Mouse (Mus musculus) frontal cortex, postnatal 10 days (tissue): Measurements from ENCODE around the gene H2-Aa.

Source experiments
- DNase-seq, 2 experiments: peaks; one replicate each; pipeline ENCODE4 v3.0.0; 2022; ENCODE audit warnings: low spot score in 2 of 2, mixed read lengths in 1 of 2

The H2-Aa gene

GRCm38 (mm10) chr17:34300071-34300470, 12.4 kb upstream of the H2-Aa start:
- no peak for DNase-seq

DNA sequence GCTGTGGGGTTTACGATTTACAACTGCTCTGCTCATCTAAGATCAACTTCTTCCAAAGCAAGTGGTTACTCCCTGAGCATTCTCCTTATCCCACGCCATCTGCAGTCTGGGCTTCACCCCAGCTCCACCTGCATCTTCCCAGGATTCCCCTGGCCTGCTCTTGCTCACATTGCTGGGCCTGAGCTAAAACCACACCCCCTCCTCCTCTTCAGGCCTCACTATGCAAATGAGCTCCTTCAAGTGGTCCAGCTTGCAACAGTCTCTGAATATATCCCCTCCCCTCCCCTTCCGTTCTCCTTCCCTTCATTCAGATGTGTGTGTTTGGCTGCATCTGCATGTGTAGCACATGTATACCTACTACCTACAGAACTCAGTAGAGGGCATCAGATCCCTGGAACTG, 11.7 kb upstream of the H2-Aa start:
- no peak for DNase-seq

GRCm38 (mm10) chr17:34295891-34296794, 8.5 kb upstream of the H2-Aa start:
- DNase-seq: no peak

GRCm38 (mm10) chr17:34295307-34295706, 7.7 kb upstream of the H2-Aa start:
- no peak for DNase-seq

DNA sequence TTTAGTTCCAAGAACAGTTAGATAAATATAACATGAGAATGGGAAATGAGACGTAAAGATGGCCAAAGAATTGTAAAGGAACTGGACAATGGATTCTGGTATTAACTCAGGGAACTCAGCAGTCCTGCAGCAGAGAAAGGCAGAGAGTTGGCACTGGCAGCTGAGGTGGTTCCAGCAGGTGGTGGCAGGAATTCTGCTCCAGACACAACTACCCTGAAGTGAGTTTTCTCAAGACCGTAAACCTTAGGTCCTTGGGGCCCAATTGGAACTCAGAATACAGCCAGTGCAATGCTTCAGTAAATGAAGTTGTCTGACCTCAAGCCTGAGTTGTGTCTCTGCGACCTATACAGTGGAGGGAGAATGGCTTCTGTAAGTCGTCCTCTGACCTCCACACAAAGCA, 6.6 kb upstream of the H2-Aa start:
- no peak for DNase-seq

DNA sequence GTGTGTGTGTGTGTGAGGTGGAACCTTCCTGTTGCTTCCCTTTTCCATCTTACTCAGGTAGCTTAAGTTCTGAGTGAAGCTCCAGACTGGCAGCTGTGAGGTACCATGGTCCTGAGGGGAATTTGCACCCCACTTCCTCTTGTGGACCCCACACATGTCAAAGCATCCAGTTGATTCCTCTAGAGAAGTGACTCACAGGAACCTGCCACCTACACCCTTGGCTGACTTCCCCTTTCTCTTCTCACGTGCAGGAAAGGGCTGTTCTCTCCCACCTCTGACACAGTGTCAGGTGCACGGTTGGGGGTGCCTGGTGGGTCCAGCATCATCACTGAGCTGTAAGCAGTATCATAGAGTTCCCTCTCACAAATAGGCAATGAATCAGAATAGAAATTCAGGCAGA, 5.9 kb upstream of the H2-Aa start:
- DNase-seq: no peak

- no peak for DNase-seq
Observed at GRCm38 (mm10) chr17:34292570-34292969, 4.9 kb upstream of the H2-Aa start.

GRCm38 (mm10) chr17:34291609-34292008, 4.0 kb upstream of the H2-Aa start:
- DNase-seq: peak; percentile 60 to 82

- no peak for DNase-seq
Observed at GRCm38 (mm10) chr17:34288131-34288530, 508 bp upstream of the H2-Aa start.

GRCm38 (mm10) chr17:34286999-34287398, 624 bp downstream of the H2-Aa start:
- DNase-seq: no peak

DNA sequence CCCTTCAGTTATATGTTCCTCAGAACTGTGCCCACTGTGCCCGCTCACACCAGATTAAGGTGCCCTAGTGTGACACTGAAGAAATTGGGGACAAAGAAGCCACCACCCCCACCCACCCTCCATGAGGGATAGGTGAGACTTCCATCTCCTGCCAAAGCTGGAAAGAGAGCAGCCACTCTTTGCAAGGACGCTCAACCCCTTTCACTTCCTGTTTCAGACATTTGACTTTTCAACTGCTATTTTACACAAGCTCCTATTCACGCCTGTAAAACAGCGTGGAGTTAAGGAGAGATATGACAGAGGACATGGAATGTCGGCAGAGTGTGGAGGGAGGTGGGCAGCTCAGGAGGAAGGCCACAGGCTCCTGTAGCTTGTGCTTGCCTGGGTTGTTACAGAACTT, 1.1 kb downstream of the H2-Aa start:
- DNase-seq: no peak

DNA sequence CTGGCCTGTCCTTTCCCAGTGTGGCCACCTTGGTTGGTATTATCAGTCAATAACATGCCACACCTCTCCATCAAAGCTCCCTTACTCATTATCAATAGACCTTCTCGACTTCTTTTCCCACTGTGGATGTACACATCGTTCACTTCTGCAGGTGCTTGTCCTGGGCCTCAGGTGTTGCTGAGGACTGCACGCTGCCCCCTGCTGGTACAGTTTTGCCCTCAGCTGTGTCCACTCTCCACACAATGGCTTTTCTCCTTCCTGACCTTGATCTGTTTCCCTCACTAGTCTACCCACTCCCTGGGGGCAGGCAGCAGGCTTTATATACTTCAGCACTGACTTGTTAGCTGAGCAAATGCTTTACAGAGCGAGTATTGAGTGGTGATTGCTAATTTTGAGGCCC, 1.8 kb downstream of the H2-Aa start:
- DNase-seq: no peak

GRCm38 (mm10) chr17:34285371-34285770, 2.3 kb downstream of the H2-Aa start:
- DNase-seq: no peak

DNA sequence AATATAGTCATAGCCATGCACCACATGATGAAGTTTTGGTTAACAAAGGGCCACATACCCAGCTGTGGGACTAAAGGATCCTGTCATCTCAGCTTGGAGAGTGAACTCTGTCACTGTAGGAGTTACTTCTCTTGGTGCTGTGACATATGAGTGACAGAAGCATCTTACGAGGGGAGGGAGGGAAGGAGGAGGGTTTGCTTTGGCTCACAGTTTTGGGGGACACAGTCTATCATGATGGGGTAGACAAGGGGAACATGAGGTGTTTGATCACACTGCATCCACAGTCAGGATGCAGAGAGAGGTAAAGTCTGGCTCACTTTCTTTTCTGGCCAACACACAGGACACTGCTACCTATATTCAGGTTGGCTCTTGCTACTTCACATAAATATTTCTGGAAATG, 5.8 kb downstream of the H2-Aa start:
- DNase-seq: no peak

- DNase-seq: no peak
Observed at GRCm38 (mm10) chr17:34280499-34281038, 7.1 kb downstream of the H2-Aa start.

DNA sequence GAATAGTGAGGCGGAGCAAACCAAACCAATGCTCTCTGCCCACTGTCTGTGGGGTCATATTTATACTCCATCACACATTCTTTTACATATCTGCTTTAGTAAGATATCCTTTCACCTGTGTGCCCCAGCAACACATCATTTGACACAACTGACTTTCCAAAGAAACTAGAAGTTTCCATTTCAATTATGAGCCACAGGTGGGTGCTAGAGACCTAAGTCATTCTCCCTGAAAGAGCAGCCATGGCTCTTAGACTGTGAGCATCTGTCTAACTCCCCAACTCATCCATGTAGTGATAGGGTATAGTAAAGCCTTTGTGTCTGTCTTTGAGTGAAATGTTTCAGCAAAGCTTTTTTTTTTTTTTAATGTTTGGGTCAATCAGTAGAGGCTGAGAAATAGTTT, 15.5 kb downstream of the H2-Aa start:
- DNase-seq: no peak

DNA sequence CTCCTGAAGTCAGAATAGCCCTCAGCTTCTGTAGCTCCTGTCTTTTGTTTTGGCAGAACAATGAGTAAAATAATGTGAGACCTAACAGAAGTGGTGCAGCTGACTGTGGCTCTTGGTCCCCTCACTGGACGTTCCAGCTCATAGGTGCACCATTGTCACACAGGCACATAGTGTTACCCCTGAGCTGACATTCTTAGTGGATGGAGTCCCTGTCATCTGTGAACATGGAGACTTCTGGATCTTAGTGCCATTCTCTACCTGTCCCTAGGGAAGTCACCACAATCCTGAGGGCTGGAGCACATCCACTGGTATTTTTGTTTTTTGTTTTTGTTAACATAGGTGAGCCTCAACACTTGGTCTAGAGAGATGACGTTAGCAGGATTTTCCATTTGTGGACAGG, 16.7 kb downstream of the H2-Aa start:
- no peak for DNase-seq

DNA sequence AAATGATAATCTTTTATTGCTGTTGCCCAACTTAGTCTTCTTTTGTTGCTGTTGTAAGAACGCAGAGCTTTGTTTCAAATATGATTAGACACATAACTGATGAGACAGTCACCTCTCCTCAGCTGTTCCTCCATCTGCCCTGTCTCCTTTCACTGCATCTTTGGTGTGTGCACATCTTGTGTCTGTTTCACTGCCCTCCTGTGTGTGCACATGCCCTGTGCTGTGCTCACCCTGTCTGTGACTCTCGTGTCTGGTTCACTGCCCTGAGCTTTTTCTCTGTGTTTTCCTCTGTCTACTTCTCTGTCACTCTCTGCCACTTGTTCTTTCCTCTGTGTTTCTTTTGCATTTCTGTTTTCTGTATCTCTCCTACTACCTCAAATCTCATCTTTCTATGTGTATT, 17.4 kb downstream of the H2-Aa start:
- DNase-seq: no peak

DNA sequence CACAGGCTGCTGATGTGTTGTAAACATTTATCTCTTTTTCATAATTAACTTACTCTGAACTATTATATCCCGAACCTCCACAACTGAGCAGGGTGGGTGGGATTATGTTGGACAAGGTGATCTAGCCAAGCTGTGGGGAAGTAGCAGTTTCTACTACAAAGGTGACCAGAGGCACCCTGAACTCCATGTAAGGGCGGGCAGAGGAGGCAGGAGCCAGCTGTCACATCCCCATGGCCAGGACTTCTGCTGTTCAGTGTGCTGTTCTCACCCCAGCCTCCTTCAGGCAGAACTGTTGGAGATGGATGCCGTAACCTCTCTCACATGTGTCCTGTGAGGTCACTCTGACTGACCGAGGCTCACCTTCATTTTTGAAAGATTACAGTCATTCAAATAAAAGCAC, 17.8 kb downstream of the H2-Aa start:
- DNase-seq: no peak

GRCm38 (mm10) chr17:34268748-34269147, 18.9 kb downstream of the H2-Aa start:
- no peak for DNase-seq

DNA sequence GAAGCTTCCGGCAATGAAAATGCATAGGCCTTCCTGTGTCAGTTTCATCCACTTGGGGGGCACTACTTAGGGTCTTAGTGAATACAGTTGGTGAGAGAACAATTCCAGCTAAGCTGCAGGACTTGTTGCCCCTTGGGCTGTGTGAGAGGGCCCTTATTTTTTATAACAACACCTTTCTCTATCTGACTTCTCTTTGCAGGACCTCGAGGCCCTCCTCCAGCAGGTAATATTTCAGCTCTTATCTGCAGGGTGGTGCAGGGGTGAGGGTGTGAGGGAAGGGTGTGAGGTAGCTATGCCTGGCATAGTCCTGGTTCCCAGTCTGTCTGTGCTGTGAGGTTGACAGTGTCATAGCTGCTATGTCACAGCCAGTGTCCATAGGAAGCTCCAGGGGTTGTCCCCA, 19.4 kb downstream of the H2-Aa start:
- no peak for DNase-seq

DNA sequence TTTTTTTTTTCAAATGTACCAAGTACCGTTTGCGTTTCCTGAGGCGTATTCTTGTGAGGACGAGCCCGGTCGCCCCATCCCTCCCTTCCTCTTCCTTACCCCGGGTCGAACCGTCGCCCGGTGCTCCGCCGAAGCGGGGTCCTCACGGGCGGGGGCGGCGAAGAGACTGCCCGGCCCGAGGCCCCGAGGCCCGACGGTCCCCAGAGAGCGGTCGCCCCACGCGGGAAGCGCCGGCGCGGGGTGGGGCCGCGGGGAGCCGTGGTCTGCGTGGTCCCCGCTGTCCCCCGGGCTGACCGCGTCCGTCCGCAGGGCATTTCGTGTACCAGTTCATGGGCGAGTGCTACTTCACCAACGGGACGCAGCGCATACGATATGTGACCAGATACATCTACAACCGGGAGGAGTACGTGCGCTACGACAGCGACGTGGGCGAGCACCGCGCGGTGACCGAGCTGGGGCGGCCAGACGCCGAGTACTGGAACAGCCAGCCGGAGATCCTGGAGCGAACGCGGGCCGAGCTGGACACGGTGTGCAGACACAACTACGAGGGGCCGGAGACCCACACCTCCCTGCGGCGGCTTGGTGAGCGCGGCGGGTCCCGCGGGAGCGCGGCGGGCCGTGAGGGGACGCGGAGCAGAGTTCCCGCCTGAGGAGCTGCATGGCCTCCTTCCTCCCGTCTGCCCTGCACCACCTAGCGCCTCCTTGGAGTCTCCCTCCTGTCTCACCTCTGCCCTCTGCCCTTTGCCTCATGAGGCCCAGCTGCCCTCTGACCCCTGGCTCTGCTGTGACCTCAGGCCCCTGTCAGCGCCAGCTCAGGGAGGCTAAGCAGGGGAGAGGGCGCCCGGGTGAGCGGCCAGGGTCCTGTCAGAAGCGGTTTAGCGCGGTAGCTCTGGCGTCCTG, 22.9 kb downstream of the H2-Aa start:
- no peak for DNase-seq
